Mouse (Mus musculus): Measurements from ENCODE around the gene Tshz2.

DNA sequence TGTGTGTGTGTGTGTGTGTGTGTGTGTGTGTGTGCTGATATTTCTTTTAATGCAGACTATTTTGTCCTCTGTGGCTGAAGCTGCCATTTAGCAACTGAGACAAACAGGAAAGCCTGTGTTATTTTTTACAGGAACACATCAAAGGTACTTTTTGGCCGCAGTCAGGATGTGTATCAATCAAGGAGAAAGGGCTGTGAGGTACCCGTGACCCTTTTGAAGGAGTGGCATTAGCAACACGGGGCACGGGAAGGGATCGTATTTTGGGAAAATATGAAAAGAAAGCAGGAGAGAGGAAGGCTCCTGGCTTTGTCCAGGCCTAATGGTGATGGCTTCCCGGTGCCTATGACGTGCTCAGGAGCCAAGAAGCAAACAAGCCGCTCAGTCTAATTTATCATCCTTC is 31.0 kb downstream of the Tshz2 start:
- TF ChIP-seq POLR2A (IDR thresholded peaks at IDR 0.05; ENCODE audit: borderline replicate concordance, insufficient read depth, low read length), result no peak
- no peak for TF ChIP-seq CTCF (IDR thresholded peaks at IDR 0.05; ENCODE audit: borderline replicate concordance, insufficient read depth, low read depth, low read length)
